Mouse (Mus musculus) neural tube, embryonic 12.5 days (tissue): Measurements from ENCODE around the gene Gbgt1. TPM values are rescaled to one million over a fixed set of nuclear protein-coding genes. Genes with fewer than 3 reads are reported as not detected.
"Not testable (repeated sequence)": the region's sequence is repeated elsewhere in the genome, so short reads cannot be mapped to it uniquely, and the experiment has no call there.

ENCODE experiments used
- ATAC-seq: fragments of 200-750 bp; cut with Nextera tagmentation; 2 replicates; pipeline ENCODE4 v1.8.0; 2017; ENCODE audit warnings: low read depth, mild to moderate bottlenecking, moderate TSS enrichment, moderate library complexity; ENCODE audit not compliant: low FRiP score
- H3K27ac ChIP-seq: fragments of 300-500 bp; sonication (generic); 2 replicates; pipeline ENCODE4 v1.5.1; 2016
- H3K27me3 ChIP-seq: fragments of 300-500 bp; sonication (generic); replicated peaks from 2 replicates; pipeline ENCODE4 v1.6.1; 2016; ENCODE audit warnings: mild to moderate bottlenecking
- H3K36me3 ChIP-seq: fragments of 300-500 bp; sonication (generic); 2 replicates; pipeline ENCODE4 v1.6.1; 2016; ENCODE audit warnings: mild to moderate bottlenecking
- H3K4me1 ChIP-seq: fragments of 300-500 bp; sonication (generic); 2 replicates; pipeline ENCODE4 v1.6.1; 2016
- H3K4me2 ChIP-seq: fragments of 300-500 bp; sonication (generic); replicated peaks from 2 replicates; pipeline ENCODE4 v1.6.1; 2016; ENCODE audit warnings: mild to moderate bottlenecking
- H3K4me3 ChIP-seq: fragments of 300-500 bp; sonication (generic); 2 replicates; pipeline ENCODE4 v1.5.1; 2016
- H3K9ac ChIP-seq: fragments of 300-500 bp; sonication (generic); 2 replicates; pipeline ENCODE4 v1.6.1; 2016; ENCODE audit warnings: mild to moderate bottlenecking
- H3K9me3 ChIP-seq: fragments of 300-500 bp; sonication (generic); 2 replicates; pipeline ENCODE4 v1.6.1; 2016; ENCODE audit warnings: mild to moderate bottlenecking
- WGBS: fragments of 180-500 bp; shearing (Covaris S2); methylation state at CpG from one replicate; pipeline ENCODE4 v1.1.7; 2016; 5-methylcytosine and 5-hydroxymethylcytosine counted together
- polyA plus RNA-seq: library from polyadenylated mRNA; unstranded; fragments of >200 nt; fragmentation: Nextera tagmentation; extraction: Ambion mirVana; gene quantifications from 2 replicates; pipeline ENCODE4 v1.2.1, GENCODE M21; 2016

The Gbgt1 gene
- polyA plus RNA-seq, 1 experiment from 2014 or later, result 0.81 TPM

- no peak for ATAC-seq
- H3K9ac ChIP-seq, result no peak overlapping the region
- H3K4me3 ChIP-seq, result no peak overlapping the region
- H3K27ac ChIP-seq, result no peak overlapping the region
- no peak overlapping the region for H3K4me2 ChIP-seq
- H3K9me3 ChIP-seq, result no peaks in the 10 kb centered on the region
- H3K36me3 ChIP-seq, result no peaks in the 10 kb centered on the region
- no peaks in the 10 kb centered on the region for H3K4me1 ChIP-seq
- no peaks in the 10 kb centered on the region for H3K27me3 ChIP-seq
- 79% methylated on average over 6 of the region's 6 CpGs for WGBS
Measured at GRCm38 (mm10) chr2:28506291-28506690, 9.6 kb downstream of the Gbgt1 start.

GRCm38 (mm10) chr2:28511600-28511999 is 14.9 kb downstream of the Gbgt1 start:
- not testable (repeated sequence) for H3K9ac ChIP-seq, H3K9me3 ChIP-seq, H3K27ac ChIP-seq, H3K36me3 ChIP-seq, ATAC-seq, H3K27me3 ChIP-seq, H3K4me3 ChIP-seq, H3K4me2 ChIP-seq
- 49% methylated on average over 5 of the region's 5 CpGs for WGBS
- H3K4me1 ChIP-seq, result peaks cover 32% of the 10 kb centered on the region

DNA sequence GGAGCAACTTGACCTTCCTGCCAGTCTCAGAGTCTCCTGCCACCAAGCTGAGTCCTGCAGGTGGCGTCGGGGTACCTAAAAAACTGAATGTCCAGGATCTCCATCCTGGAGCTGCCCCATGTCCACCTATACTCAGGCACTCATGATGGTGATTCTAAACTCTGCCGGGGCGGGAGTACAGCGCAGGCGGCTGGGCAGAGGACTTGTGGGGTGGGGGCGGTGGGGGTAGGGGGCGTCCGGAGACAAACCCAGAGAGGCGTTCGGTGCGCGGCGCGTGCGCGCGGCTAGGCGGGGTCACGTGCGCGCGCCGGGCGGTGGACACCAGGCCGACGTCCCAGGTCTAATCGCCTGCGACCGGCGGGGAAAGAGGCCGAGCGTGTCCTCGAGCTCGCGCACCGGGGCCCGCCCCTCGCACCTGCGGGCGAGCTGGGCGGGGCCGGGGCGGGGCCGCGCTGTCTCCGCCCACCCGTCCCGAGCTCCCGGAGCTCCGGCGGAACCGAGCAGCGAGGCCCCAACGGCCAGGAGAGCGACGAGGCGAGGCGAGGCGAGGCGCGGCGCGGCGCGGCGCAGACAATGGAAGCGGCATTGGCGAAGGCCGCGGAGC is 16.2 kb downstream of the Gbgt1 start, which contains the start of gene Ralgds:
Gene Ralgds (plus strand): TSS at position 328 of the 604 bp plus-strand sequence.
- no peaks in the 10 kb centered on the region for H3K36me3 ChIP-seq
- H3K27ac ChIP-seq, result peak within 1 kb of the TSS; percentile 50
- ATAC-seq, result peak; percentile 54
- H3K4me2 ChIP-seq, result peak within 1 kb of the TSS; percentile 88
- peak within 1 kb of the TSS; percentile 92 for H3K9ac ChIP-seq
- peaks cover 45% of the 10 kb centered on the region for H3K4me1 ChIP-seq
- under 1% methylated on average over 70 of the region's 71 CpGs for WGBS
- H3K27me3 ChIP-seq, result no peaks in the 10 kb centered on the region
- H3K4me3 ChIP-seq, result peak within 1 kb of the TSS; percentile 81
- H3K9me3 ChIP-seq, result no peaks in the 10 kb centered on the region

- H3K9me3 ChIP-seq, result no peaks in the 10 kb centered on the region
- H3K4me1 ChIP-seq, result peaks cover 51% of the 10 kb centered on the region
- peak overlapping the region; percentile 81 for H3K4me3 ChIP-seq
- H3K36me3 ChIP-seq, result no peaks in the 10 kb centered on the region
- H3K27me3 ChIP-seq, result no peaks in the 10 kb centered on the region
- peak overlapping the region; percentile 88 for H3K4me2 ChIP-seq
- ATAC-seq, result peak; percentile 44
- peak overlapping the region; percentile 92 for H3K9ac ChIP-seq
- WGBS, result 6% methylated on average over 47 of the region's 47 CpGs
- H3K27ac ChIP-seq, result peak overlapping the region; percentile 50
Measured at GRCm38 (mm10) chr2:28513431-28514370, 17.0 kb downstream of the Gbgt1 start.

GRCm38 (mm10) chr2:28514489-28514888 is 17.8 kb downstream of the Gbgt1 start:
- Histone ChIP-seq H3K27me3 (no peaks in the 10 kb centered on the region), H3K9ac (peak overlapping the region; percentile 92), H3K4me2 (peak overlapping the region; percentile 88), H3K9me3 (no peaks in the 10 kb centered on the region), H3K4me3 (peak overlapping the region; percentile 81), H3K27ac (no peak overlapping the region), H3K4me1 (peaks cover 51% of the 10 kb centered on the region), H3K36me3 (no peaks in the 10 kb centered on the region)
- 20% methylated on average over 5 of the region's 5 CpGs for WGBS
- no peak for ATAC-seq

GRCm38 (mm10) chr2:28517206-28517909 is 20.7 kb downstream of the Gbgt1 start:
- Histone ChIP-seq H3K36me3 (no peaks in the 10 kb centered on the region), H3K27ac (no peak overlapping the region), H3K27me3 (no peaks in the 10 kb centered on the region), H3K9ac (no peak overlapping the region), H3K4me1 (peaks cover 60% of the 10 kb centered on the region), H3K9me3 (no peaks in the 10 kb centered on the region), H3K4me3 (no peak overlapping the region), H3K4me2 (no peak overlapping the region)
- no peak for ATAC-seq
- 49% methylated on average over 5 of the region's 5 CpGs for WGBS

DNA sequence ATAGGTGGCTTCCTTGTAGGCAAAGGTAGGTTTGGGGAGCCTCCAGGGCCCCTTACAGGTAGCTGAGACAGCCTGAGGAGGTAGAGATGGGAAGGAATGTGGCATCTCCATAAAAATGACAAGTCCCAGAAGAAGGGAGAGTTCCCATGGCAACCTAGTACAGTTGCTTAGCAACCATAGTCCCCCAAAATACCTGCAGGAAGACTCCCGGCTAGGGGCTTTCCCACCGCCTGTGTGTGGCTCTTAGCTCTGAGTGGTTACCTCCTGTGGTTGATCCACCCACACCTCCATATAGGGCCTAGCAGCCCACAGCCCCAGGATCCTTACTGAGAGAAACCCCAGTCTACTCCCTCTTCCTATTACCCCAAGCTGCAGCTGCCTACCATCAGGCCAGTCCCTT is 21.5 kb downstream of the Gbgt1 start:
- no peak overlapping the region for H3K4me2 ChIP-seq
- peaks cover 60% of the 10 kb centered on the region for H3K4me1 ChIP-seq

GRCm38 (mm10) chr2:28520581-28520980 is 23.9 kb downstream of the Gbgt1 start:
- no peak for ATAC-seq

More for the DNA sequence above, 21.5 kb downstream of the Gbgt1 start:
- Histone ChIP-seq H3K27me3 (no peaks in the 10 kb centered on the region), H3K27ac (no peak overlapping the region), H3K4me3 (no peak overlapping the region), H3K36me3 (no peaks in the 10 kb centered on the region), H3K9ac (no peak overlapping the region), H3K9me3 (no peaks in the 10 kb centered on the region)
- 23% methylated on average over 2 of the region's 2 CpGs for WGBS
- no peak for ATAC-seq

DNA sequence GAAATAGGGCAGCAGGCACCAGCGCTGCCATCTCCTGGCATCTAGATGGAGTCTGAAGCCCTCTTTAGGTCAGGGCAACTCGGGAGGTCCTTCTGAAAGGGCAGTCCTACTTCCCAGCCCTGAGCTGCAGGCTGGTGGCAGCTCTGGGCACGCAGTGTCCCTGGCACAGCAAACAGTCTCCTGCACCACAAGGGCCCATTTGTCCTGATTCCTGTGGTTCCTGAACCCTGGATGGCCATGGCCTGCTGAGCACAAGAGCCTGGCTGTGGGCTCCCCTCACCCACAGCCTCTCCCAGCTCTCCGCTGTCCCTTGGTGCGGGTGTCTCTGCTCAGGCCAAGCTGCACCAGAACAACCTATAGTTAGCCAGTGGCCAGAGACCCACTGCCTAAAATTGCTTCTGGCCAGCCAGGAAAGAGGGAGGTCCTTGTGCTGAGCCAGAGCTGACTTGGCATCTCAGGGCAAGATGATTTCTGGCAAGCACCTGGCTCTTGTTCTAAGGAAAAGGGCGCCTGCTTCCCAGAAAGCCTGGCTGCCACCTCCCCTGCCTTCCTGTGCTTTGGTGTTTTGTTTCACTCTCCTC is 25.0 kb downstream of the Gbgt1 start:
- H3K4me2 ChIP-seq, result no peak overlapping the region
- no peaks in the 10 kb centered on the region for H3K36me3 ChIP-seq
- no peaks in the 10 kb centered on the region for H3K27me3 ChIP-seq
- peaks cover 62% of the 10 kb centered on the region for H3K4me1 ChIP-seq
- no peak for ATAC-seq
- 92% methylated on average over 6 of the region's 6 CpGs for WGBS
- H3K9me3 ChIP-seq, result no peaks in the 10 kb centered on the region
- no peak overlapping the region for H3K4me3 ChIP-seq
- H3K9ac ChIP-seq, result no peak overlapping the region
- no peak overlapping the region for H3K27ac ChIP-seq

More at GRCm38 (mm10) chr2:28520581-28520980, 23.9 kb downstream of the Gbgt1 start:
- Histone ChIP-seq H3K36me3 (no peaks in the 10 kb centered on the region), H3K27me3 (no peaks in the 10 kb centered on the region), H3K4me3 (no peak overlapping the region), H3K9me3 (no peaks in the 10 kb centered on the region), H3K4me2 (no peak overlapping the region), H3K4me1 (peaks cover 61% of the 10 kb centered on the region), H3K27ac (no peak overlapping the region), H3K9ac (0 out of 2 replicates have a peak overlapping the region, but pooled peaks have one; percentile 21)
- 75% methylated on average over 5 of the region's 5 CpGs for WGBS

- Histone ChIP-seq H3K4me1 (peaks cover 58% of the 10 kb centered on the region), H3K9me3 (no peaks in the 10 kb centered on the region), H3K36me3 (no peaks in the 10 kb centered on the region), H3K9ac (no peak overlapping the region), H3K27ac (no peak overlapping the region), H3K4me2 (no peak overlapping the region), H3K27me3 (no peaks in the 10 kb centered on the region), H3K4me3 (no peak overlapping the region)
- ATAC-seq, result no peak
- WGBS, result 87% methylated on average over 4 of the region's 4 CpGs
Measured at GRCm38 (mm10) chr2:28522166-28522565, 25.5 kb downstream of the Gbgt1 start.

DNA sequence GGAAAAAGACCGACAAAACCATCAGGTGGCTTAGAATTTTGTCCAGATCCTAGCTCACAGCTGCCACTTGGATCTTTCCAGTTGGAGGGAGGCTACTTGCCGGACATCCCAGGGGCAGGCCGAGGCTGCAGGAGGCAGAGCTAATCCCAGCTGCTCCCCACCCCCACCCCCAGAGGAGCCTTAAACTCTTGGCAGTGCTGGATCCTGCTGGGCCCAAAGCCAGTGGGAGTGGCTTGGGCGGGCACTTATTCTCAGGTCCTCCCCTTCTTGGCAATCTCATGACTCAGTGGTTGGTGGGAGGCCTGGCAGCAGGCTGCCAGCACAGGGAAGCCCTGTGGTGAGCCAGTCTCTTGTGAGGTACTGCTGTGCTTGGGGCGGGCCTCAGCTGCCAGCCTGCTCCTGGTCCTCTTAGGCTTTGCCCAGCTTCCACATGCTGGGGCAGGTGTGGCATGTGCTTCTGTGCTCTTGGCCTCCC is 27.0 kb downstream of the Gbgt1 start:
- Histone ChIP-seq H3K36me3 (no peaks in the 10 kb centered on the region), H3K4me3 (no peak overlapping the region), H3K9ac (no peak overlapping the region), H3K4me2 (no peak overlapping the region), H3K27me3 (no peaks in the 10 kb centered on the region), H3K9me3 (no peaks in the 10 kb centered on the region), H3K27ac (no peak overlapping the region), H3K4me1 (peaks cover 58% of the 10 kb centered on the region)
- WGBS, result 7% methylated on average over 5 of the region's 5 CpGs
- peak; percentile 81 for ATAC-seq
